Mouse (Mus musculus): ENCODE data around the gene Rhot1. TPM values are rescaled to one million over a fixed set of nuclear protein-coding genes. Genes with fewer than 3 reads are reported as not detected.
"Not testable (repeated sequence)": the region's sequence is repeated elsewhere in the genome, so short reads cannot be mapped to it uniquely, and the experiment has no call there.

The Rhot1 gene
- polyA plus RNA-seq, 1 experiment from 2014 or later, result 46.6 TPM

DNA sequence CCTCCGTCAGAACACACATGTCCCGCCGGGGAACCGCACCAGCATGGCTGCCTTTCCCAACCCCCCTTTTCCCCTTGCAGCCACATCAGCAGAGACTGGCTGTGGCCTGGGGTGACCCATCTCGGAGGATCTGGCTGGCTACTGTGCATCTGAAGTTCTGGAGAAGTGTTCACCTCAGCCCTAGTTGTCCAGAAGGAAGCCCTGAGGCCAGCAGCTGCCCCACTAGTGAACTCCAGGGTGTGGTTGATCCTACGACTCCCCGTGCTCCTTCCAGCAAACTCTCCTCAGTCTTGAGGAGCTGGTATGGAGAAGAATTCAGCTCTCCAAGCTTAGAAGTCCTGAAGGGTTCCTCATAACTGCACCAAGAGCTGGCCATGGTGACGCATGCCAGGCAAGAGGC, 30.5 kb upstream of the Rhot1 start:
- Histone ChIP-seq H3K4me2 (replicated peaks) (no peak overlapping the region), H3K36me3 (no peaks in the 10 kb centered on the region), H3K9ac (no peak overlapping the region), H3K27me3 (replicated peaks) (no peaks in the 10 kb centered on the region), H3K9me3 (no peaks in the 10 kb centered on the region), H3K4me3 (replicated peaks) (no peak overlapping the region), H3K27ac (no peak overlapping the region), H3K4me1 (replicated peaks) (no peaks in the 10 kb centered on the region)
- 83% methylated on average over 8 of the region's 8 CpGs for WGBS
- ATAC-seq, result no peak

DNA sequence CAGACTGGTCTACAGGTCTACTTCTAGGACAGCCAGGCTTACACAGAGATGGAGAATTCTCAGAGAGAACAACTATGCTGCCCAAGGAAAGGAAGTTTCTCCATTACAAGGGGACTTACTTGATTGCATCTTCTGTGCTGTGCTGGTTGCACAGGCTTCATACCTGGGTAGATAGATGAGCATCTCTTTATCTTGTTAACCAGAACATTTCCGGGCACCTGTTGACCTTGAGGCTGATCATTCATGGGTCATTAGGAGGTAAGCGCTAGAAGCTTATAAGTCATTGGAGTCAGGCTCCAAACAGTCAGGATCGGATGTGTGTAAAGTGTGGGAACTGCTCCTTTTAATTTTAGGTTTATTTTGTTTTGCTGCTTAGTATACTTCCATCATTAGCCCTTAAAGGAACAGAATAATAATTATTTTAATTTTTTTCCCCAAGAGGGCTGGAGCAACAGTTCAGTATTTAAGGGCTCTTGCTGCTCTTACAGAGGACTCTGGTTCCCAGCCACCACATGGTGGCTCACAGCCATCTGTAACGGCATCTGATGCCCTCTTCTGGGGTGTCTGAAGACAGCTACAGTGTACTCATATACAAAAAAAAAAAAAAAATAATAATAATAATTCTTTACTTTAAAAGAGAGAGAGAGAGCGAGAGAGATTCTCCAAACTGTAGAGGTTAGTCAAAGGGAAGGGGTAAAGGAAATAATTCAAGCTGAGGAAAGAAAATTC, 27.6 kb upstream of the Rhot1 start:
- H3K4me1 ChIP-seq (replicated peaks), result peaks cover 6% of the 10 kb centered on the region; the same call in 1 of the 2 replicates
- H3K27me3 ChIP-seq (replicated peaks), result no peaks in the 10 kb centered on the region
- H3K9me3 ChIP-seq, result no peaks in the 10 kb centered on the region
- H3K36me3 ChIP-seq, result no peaks in the 10 kb centered on the region
- no peak overlapping the region for H3K9ac ChIP-seq
- H3K27ac ChIP-seq, result no peak overlapping the region
- 71% methylated on average over 5 of the region's 5 CpGs for WGBS
- no peak overlapping the region for H3K4me2 ChIP-seq (replicated peaks)
- H3K4me3 ChIP-seq (replicated peaks), result no peak overlapping the region
- no peak for ATAC-seq

GRCm38 (mm10) chr11:80183054-80183704, 25.6 kb upstream of the Rhot1 start:
- H3K27me3 ChIP-seq (replicated peaks); H3K36me3 ChIP-seq; H3K4me1 ChIP-seq (replicated peaks); H3K9me3 ChIP-seq: not testable (repeated sequence)
- peak; percentile 89 for ATAC-seq
- H3K9ac ChIP-seq, result peak overlapping the region; percentile 87
- 44% methylated on average over 12 of the region's 12 CpGs for WGBS
- peak overlapping the region; percentile 90 for H3K27ac ChIP-seq
- peak overlapping the region; percentile 83 for H3K4me3 ChIP-seq (replicated peaks)
- H3K4me2 ChIP-seq (replicated peaks), result peak overlapping the region; percentile 72

DNA sequence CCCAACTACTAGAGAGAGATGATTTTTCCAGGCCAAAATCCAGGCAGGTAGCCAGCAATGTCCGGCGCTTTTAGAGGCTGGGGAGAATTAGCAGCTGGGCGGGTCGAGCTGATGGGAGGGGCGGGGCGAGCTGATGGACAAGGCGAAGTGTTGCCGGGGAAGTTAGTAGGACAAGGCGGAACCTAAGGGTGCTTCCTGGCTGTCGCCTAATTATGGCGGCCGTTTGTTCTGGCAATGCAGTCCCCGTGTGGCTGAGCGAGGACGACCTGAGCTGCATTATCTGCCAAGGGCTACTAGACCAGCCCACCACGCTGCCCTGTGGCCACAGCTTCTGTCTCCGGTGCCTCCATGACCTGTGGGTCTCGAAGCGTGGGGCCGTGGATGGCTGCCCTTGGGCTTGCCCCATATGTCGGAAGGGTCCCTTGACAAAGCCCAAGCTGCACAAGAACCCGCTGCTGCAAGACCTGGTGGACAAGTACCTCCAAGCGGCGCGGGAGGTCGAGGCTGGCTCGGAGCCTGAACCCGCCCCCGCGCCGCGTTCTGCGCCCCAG, 25.0 kb upstream of the Rhot1 start, which contains the start of gene Rnf135:
Gene Rnf135 (plus strand): TSS at position 147 of the 551 bp plus-strand sequence.
- Histone ChIP-seq H3K9ac (peak within 1 kb of the TSS; percentile 87), H3K4me3 (replicated peaks) (peak within 1 kb of the TSS; percentile 83), H3K36me3 (no peaks in the 10 kb centered on the region), H3K9me3 (no peaks in the 10 kb centered on the region), H3K4me1 (replicated peaks) (peaks cover 6% of the 10 kb centered on the region; the same call in 1 of the 2 replicates), H3K27me3 (replicated peaks) (no peaks in the 10 kb centered on the region), H3K27ac (peak within 1 kb of the TSS; percentile 90), H3K4me2 (replicated peaks) (peak within 1 kb of the TSS; percentile 72)
- 2% methylated on average over 33 of the region's 33 CpGs for WGBS
- peak; percentile 99 for ATAC-seq

DNA sequence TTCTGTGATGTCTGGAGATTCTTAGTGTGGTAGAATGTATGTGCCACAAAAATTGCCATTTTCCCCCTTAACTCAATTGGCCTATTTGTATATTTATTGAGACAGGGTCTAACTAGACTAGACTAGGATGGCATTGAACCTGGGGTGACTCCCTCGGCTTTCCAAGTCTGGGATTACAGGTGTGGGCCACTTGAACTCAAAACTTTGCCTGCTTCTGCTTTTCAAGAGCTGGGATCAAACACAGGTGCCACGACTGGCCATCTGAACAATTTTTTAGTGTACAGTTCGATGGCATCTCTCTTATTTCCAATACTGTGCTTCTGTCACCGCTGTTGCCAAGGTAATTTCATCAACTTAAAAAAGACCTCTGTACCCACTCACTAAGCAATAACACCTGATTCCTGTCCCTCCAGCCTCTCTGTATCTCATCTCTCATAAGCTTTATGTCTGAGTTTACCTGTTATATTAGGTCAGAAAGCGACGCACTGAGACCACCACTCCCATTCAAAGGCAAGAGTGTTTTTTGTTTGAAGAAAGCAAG, 24.2 kb upstream of the Rhot1 start:
- Histone ChIP-seq H3K27ac (peak overlapping the region; percentile 90; the same call in 1 of the 2 replicates), H3K36me3 (no peaks in the 10 kb centered on the region), H3K9ac (peak overlapping the region; percentile 87; the same call in 1 of the 2 replicates), H3K4me3 (replicated peaks) (peak overlapping the region; percentile 83), H3K9me3 (no peaks in the 10 kb centered on the region), H3K27me3 (replicated peaks) (no peaks in the 10 kb centered on the region), H3K4me2 (replicated peaks) (peak overlapping the region; percentile 72), H3K4me1 (replicated peaks) (peaks cover 6% of the 10 kb centered on the region; the same call in 1 of the 2 replicates)
- ATAC-seq, result no peak
- WGBS, result 87% methylated on average over 6 of the region's 6 CpGs

- WGBS, result 59% methylated on average over 5 of the region's 5 CpGs
- not testable (repeated sequence) for H3K27ac ChIP-seq
Measured at GRCm38 (mm10) chr11:80185441-80185976, 23.3 kb upstream of the Rhot1 start.

GRCm38 (mm10) chr11:80190280-80190679, 18.5 kb upstream of the Rhot1 start:
- H3K9ac ChIP-seq, result no peak overlapping the region
- no peaks in the 10 kb centered on the region for H3K27me3 ChIP-seq (replicated peaks)
- no peak overlapping the region for H3K4me2 ChIP-seq (replicated peaks)
- no peak for ATAC-seq
- 57% methylated on average over 4 of the region's 4 CpGs for WGBS
- H3K36me3 ChIP-seq, result peaks cover 10% of the 10 kb centered on the region
- H3K4me3 ChIP-seq (replicated peaks), result no peak overlapping the region
- no peaks in the 10 kb centered on the region for H3K4me1 ChIP-seq (replicated peaks)
- H3K9me3 ChIP-seq, result no peaks in the 10 kb centered on the region
- H3K27ac ChIP-seq, result no peak overlapping the region

More at GRCm38 (mm10) chr11:80185441-80185976, 23.3 kb upstream of the Rhot1 start:
- H3K4me2 ChIP-seq (replicated peaks); H3K36me3 ChIP-seq; H3K27me3 ChIP-seq (replicated peaks); H3K9me3 ChIP-seq; H3K9ac ChIP-seq; ATAC-seq; H3K4me3 ChIP-seq (replicated peaks); H3K4me1 ChIP-seq (replicated peaks): not testable (repeated sequence)

DNA sequence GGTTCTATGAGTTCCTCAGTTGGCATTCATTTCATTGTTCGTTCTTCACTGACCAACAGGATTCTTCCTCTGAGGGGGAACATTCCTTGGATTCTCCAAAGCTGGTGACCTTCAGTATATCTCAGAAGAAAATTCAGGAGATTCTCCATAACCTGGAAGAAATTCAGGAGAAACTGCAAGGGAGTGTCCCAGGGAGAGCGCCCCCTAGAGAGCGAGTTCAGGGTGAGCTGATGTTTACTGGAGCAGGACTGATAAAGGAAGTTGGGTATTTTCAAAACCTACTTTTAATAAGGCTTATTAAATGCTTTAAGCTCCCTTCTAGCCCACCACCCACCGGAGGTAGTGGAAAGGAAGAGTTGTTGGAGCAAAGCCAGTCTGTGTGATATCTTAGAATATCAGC, 15.0 kb upstream of the Rhot1 start:
- Histone ChIP-seq H3K27ac (no peak overlapping the region), H3K4me1 (replicated peaks) (no peaks in the 10 kb centered on the region), H3K9ac (no peak overlapping the region), H3K4me3 (replicated peaks) (no peak overlapping the region), H3K4me2 (replicated peaks) (no peak overlapping the region), H3K9me3 (no peaks in the 10 kb centered on the region), H3K36me3 (peaks cover 10% of the 10 kb centered on the region), H3K27me3 (replicated peaks) (no peaks in the 10 kb centered on the region)
- no peak for ATAC-seq
- 76% methylated on average over 4 of the region's 4 CpGs for WGBS

DNA sequence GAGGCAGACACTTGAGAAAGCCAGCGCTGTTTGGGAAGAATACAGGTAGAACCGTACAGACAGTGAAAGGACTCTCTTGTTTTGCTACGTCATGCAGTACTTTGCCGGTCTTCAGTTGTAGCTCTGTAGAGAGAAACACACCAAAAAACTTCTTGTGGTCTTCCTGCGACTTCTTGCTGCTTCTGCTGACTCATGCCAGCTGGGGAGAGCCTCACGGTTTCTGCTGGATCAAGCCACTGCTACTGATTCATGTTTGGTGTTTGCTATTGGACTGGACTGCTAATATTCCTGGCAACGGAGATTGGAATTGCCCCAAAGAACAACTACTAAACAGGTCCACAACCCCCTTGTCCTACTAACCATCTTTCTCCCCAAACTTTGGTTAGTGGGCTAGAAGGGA, 12.5 kb upstream of the Rhot1 start:
- H3K9ac ChIP-seq, result no peak overlapping the region
- H3K9me3 ChIP-seq, result no peaks in the 10 kb centered on the region
- WGBS, result 84% methylated on average over 7 of the region's 7 CpGs
- H3K36me3 ChIP-seq, result peaks cover 10% of the 10 kb centered on the region
- H3K4me1 ChIP-seq (replicated peaks), result no peaks in the 10 kb centered on the region
- no peak for ATAC-seq
- H3K27me3 ChIP-seq (replicated peaks), result no peaks in the 10 kb centered on the region
- no peak overlapping the region for H3K4me3 ChIP-seq (replicated peaks)
- no peak overlapping the region for H3K4me2 ChIP-seq (replicated peaks)
- no peak overlapping the region for H3K27ac ChIP-seq

GRCm38 (mm10) chr11:80199316-80199715, 9.5 kb upstream of the Rhot1 start:
- Histone ChIP-seq H3K4me1 (replicated peaks) (no peaks in the 10 kb centered on the region), H3K4me2 (replicated peaks) (no peak overlapping the region), H3K9me3 (no peaks in the 10 kb centered on the region), H3K36me3 (peaks cover 6% of the 10 kb centered on the region), H3K27me3 (replicated peaks) (no peaks in the 10 kb centered on the region), H3K4me3 (replicated peaks) (no peak overlapping the region), H3K9ac (no peak overlapping the region), H3K27ac (no peak overlapping the region)
- no peak for ATAC-seq
- WGBS, result 94% methylated on average over 3 of the region's 3 CpGs

DNA sequence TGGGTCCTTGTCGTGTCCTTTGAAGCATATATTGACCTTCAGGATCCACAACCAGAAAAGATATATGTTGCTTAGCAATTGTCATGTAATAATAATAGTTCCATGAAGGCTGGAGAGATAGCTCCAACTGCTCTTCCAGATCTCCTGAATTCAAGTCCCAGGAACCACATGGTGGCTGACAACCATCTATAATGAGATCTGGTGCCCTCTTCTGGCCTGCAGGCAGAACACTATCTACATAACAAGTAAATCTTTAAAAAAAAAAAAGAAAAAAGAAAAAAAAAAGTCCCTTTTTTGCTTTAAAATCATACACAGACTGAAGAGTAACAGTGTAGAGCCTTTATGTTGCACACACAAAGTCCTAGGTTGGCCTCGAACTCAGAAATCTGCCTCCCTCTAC, 9.0 kb upstream of the Rhot1 start:
- peaks cover 1% of the 10 kb centered on the region; the same call in 1 of the 2 replicates for H3K36me3 ChIP-seq
- no peak overlapping the region for H3K9ac ChIP-seq
- no peak overlapping the region for H3K4me2 ChIP-seq (replicated peaks)
- H3K4me1 ChIP-seq (replicated peaks), result no peaks in the 10 kb centered on the region
- no peak overlapping the region for H3K27ac ChIP-seq
- H3K4me3 ChIP-seq (replicated peaks), result no peak overlapping the region
- ATAC-seq, result no peak
- no peaks in the 10 kb centered on the region for H3K27me3 ChIP-seq (replicated peaks)
- no peaks in the 10 kb centered on the region for H3K9me3 ChIP-seq
- 90% methylated on average over 2 of the region's 2 CpGs for WGBS

DNA sequence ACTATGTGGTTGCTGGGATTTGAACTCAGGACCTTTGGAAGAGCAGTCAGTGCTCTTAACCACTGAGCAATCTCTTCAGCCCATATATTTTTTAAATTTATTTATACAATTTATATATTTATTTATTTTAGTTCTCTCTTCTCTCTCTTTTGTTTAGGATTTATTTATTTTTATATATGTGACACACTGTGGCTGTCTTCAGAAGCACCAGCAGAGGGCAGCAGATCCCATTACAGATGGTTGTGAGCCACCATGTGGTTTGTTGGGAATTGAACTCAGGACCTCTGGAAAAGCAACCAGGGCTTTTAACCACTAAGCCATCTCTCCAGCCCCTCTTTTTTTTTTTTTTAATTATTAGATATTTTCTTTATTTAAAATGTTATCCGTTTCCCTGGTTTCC, 8.5 kb upstream of the Rhot1 start:
- no peak overlapping the region for H3K4me2 ChIP-seq (replicated peaks)
- no peaks in the 10 kb centered on the region for H3K36me3 ChIP-seq
- ATAC-seq, result no peak
- 77% methylated on average over 1 of the region's 1 CpGs for WGBS
- no peak overlapping the region for H3K9ac ChIP-seq
- H3K4me1 ChIP-seq (replicated peaks), result no peaks in the 10 kb centered on the region
- H3K4me3 ChIP-seq (replicated peaks), result no peak overlapping the region
- no peak overlapping the region for H3K27ac ChIP-seq
- no peaks in the 10 kb centered on the region for H3K27me3 ChIP-seq (replicated peaks)
- H3K9me3 ChIP-seq, result no peaks in the 10 kb centered on the region
